Mouse (Mus musculus) frontal cortex, postnatal 10 days (tissue): ENCODE measurements around the gene Rubcnl.

Source experiments
- DNase-seq, 2 experiments: peaks; one replicate each; pipeline ENCODE4 v3.0.0; 2022; ENCODE audit warnings: low spot score in 2 of 2, mixed read lengths in 1 of 2

Rubcnl gene

GRCm38 (mm10) chr14:75015856-75016714 is at the start of gene Rubcnl:
TSS of gene Rubcnl (plus strand) at chr14:75016027.
- peak; percentile 38 to 71 for DNase-seq

- DNase-seq: no peak
These were observed 43.6 kb upstream of the Rubcnl start for GRCm38 (mm10) chr14:74972216-74972615.

- DNase-seq: no peak
These were observed 43.1 kb upstream of the Rubcnl start for GRCm38 (mm10) chr14:74972687-74973086.

GRCm38 (mm10) chr14:74974136-74974651 is 41.6 kb upstream of the Rubcnl start:
- DNase-seq: no peak

- no peak for DNase-seq
These were observed 38.9 kb upstream of the Rubcnl start for GRCm38 (mm10) chr14:74976972-74977371.

GRCm38 (mm10) chr14:74981016-74981415 is 34.8 kb upstream of the Rubcnl start:
- no peak for DNase-seq

- no peak for DNase-seq
These were observed 32.7 kb upstream of the Rubcnl start for GRCm38 (mm10) chr14:74983079-74983478.

- no peak for DNase-seq
These were observed 30.9 kb upstream of the Rubcnl start for GRCm38 (mm10) chr14:74984817-74985391.

GRCm38 (mm10) chr14:74985658-74986057 is 30.2 kb upstream of the Rubcnl start:
- DNase-seq: no peak

- no peak for DNase-seq
These were observed 29.3 kb upstream of the Rubcnl start for GRCm38 (mm10) chr14:74986527-74986926.

GRCm38 (mm10) chr14:74989322-74989721 is 26.5 kb upstream of the Rubcnl start:
- no peak for DNase-seq

GRCm38 (mm10) chr14:74989909-74990308 is 25.9 kb upstream of the Rubcnl start:
- DNase-seq: no peak

GRCm38 (mm10) chr14:74990504-74990903 is 25.3 kb upstream of the Rubcnl start:
- DNase-seq: no peak

- no peak for DNase-seq
These were observed 19.3 kb upstream of the Rubcnl start for GRCm38 (mm10) chr14:74996556-74996955.

- no peak for DNase-seq
These were observed 18.8 kb upstream of the Rubcnl start for GRCm38 (mm10) chr14:74997041-74997440.

- no peak for DNase-seq
These were observed 14.5 kb upstream of the Rubcnl start for GRCm38 (mm10) chr14:75001364-75001763.

- DNase-seq: no peak
These were observed 12.5 kb upstream of the Rubcnl start for GRCm38 (mm10) chr14:75003356-75003755.

GRCm38 (mm10) chr14:75005478-75006199 is 10.2 kb upstream of the Rubcnl start:
- no peak for DNase-seq

GRCm38 (mm10) chr14:75010346-75010745 is 5.5 kb upstream of the Rubcnl start:
- DNase-seq: no peak

GRCm38 (mm10) chr14:75010986-75011655 is 4.7 kb upstream of the Rubcnl start:
- DNase-seq: no peak

- DNase-seq: no peak
These were observed 841 bp downstream of the Rubcnl start for GRCm38 (mm10) chr14:75016715-75017020.

- no peak for DNase-seq
These were observed 1.4 kb downstream of the Rubcnl start for GRCm38 (mm10) chr14:75017277-75017676.
